Mouse (Mus musculus) spleen, adult 2 months (tissue): ENCODE measurements around the gene Ppp6r2. TPM values are rescaled to one million over a fixed set of nuclear protein-coding genes. Genes with fewer than 3 reads are reported as not detected.

Experiments
- DNase-seq, 2 experiments: peaks; one replicate each; pipeline versions ENCODE4 v3.0.0 to v3.0.0-alpha.2; 2012 to 2021; ENCODE audit warnings: low spot score in 2 of 2, low read depth in 1 of 2
- H3K27ac ChIP-seq: fragments of 200-500 bp; 2 replicates; pipeline ENCODE4 v1.5.1; 2012; ENCODE audit warnings: low read length, inconsistent platforms; ENCODE audit not compliant: insufficient read depth
- H3K27me3 ChIP-seq: fragments of 200-500 bp; 2 replicates; pipeline ENCODE4 v1.6.1; 2012; ENCODE audit warnings: mild to moderate bottlenecking, moderate library complexity, low read length, inconsistent platforms; ENCODE audit not compliant: control insufficient read depth, insufficient read depth
- H3K36me3 ChIP-seq: fragments of 200-500 bp; 2 replicates; pipeline ENCODE4 v1.6.1; 2012; ENCODE audit warnings: mild to moderate bottlenecking, low read length, inconsistent platforms; ENCODE audit not compliant: control insufficient read depth, insufficient read depth
- H3K4me1 ChIP-seq: fragments of 200-500 bp; 2 replicates; pipeline ENCODE4 v1.6.1; 2011; ENCODE audit warnings: inconsistent platforms; ENCODE audit not compliant: control insufficient read depth, insufficient read depth, insufficient read length
- H3K4me3 ChIP-seq: fragments of 200-500 bp; 2 replicates; pipeline ENCODE4 v1.5.1; 2011; ENCODE audit warnings: mild to moderate bottlenecking, inconsistent platforms; ENCODE audit not compliant: insufficient read depth, insufficient read length; ENCODE audit errors: extremely low read depth
- CTCF ChIP-seq: fragments of 200-500 bp; IDR thresholded peaks from 2 replicates; pipeline ENCODE4 v1.5.1; 2011; ENCODE audit warnings: mild to moderate bottlenecking, inconsistent platforms; ENCODE audit not compliant: insufficient read depth, insufficient read length, insufficient replicate concordance; ENCODE audit errors: extremely low read depth
- POLR2A ChIP-seq: fragments of 200-500 bp; IDR thresholded peaks from 2 replicates; pipeline ENCODE4 v1.6.1; 2011; ENCODE audit warnings: low read depth, low read length, inconsistent platforms
- WGBS: fragments of 180-500 bp; shearing (Covaris S2); methylation state at CpG from one replicate; pipeline ENCODE4 v1.1.7; 2018; 5-methylcytosine and 5-hydroxymethylcytosine counted together
- polyA plus RNA-seq: library from polyadenylated mRNA; depleted of rRNA; stranded (reverse); fragments of >200 nt; gene quantifications from 2 replicates; pipeline ENCODE4 v1.2.3, GENCODE M21; 2012

Gene Ppp6r2
- polyA plus RNA-seq, 1 experiment = 120 TPM

DNA sequence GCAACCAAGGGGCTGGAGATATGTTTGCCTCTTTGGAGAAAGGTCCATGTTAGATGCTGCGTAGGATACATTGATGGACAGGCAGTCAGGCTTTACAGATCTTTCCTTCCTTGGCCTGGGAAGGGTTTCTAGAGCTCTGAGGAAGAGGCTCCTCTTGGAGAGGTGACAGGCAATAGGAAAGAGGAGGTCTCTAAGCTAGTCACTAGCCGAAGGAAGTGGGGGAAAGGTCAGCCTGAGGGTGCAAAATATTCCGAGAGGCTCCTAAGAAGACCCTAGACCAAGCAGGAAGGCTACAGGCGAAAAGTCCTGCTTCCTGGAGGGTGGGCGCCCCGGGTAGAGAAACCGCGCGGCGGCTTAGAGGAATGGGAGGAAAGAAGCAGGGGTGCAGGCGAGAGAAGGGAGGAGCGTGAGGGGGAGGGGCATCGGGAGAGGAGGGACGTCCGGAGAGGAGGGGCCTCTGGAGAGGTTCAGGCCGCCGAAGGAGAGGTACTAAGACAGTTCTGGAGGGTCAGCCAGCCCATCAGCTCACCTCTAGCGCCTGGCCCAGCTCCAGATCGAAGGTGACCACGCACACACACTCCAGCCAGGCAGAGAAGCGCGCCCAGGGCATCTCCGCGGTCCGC lies 15.6 kb upstream of the Ppp6r2 start:
- Histone ChIP-seq H3K27me3 (no peaks in the 10 kb centered on the region), H3K4me3 (peak overlapping the region; percentile 82), H3K4me1 (peaks cover 7% of the 10 kb centered on the region; the same call in 1 of the 2 replicates), H3K36me3 (no peaks in the 10 kb centered on the region), H3K27ac (peak overlapping the region; percentile 95)
- TF ChIP-seq CTCF (no peak), POLR2A (peak; percentile 44)
- WGBS = under 1% methylated on average over 22 of the region's 25 CpGs
- DNase-seq = peak; percentile 68 to 91

GRCm38 (mm10) chr15:89196313-89196706 lies 15.0 kb upstream of the Ppp6r2 start, which contains the start of gene Dennd6b:
Gene Dennd6b, minus strand, starts transcription at chr15:89196496.
- peak; percentile 95 to 96 for DNase-seq

GRCm38 (mm10) chr15:89197056-89197455 lies 14.3 kb upstream of the Ppp6r2 start:
- Histone ChIP-seq H3K27me3 (no peaks in the 10 kb centered on the region), H3K4me1 (peaks cover 7% of the 10 kb centered on the region; the same call in 1 of the 2 replicates), H3K27ac (peak overlapping the region; percentile 50; the same call in 1 of the 2 replicates), H3K4me3 (peak overlapping the region; percentile 48; the same call in 1 of the 2 replicates), H3K36me3 (no peaks in the 10 kb centered on the region)
- no peak for DNase-seq
- WGBS = 78% methylated on average over 15 of the region's 15 CpGs
- TF ChIP-seq CTCF (no peak), POLR2A (no peak)

More at GRCm38 (mm10) chr15:89196313-89196706, 15.0 kb upstream of the Ppp6r2 start, which contains the start of gene Dennd6b:
- Histone ChIP-seq H3K4me1 (peaks cover 7% of the 10 kb centered on the region; the same call in 1 of the 2 replicates), H3K27me3 (no peaks in the 10 kb centered on the region), H3K36me3 (no peaks in the 10 kb centered on the region), H3K27ac (peak within 1 kb of the TSS; percentile 95), H3K4me3 (peak within 1 kb of the TSS; percentile 82)
- under 1% methylated on average over 37 of the region's 38 CpGs for WGBS
- TF ChIP-seq POLR2A (no peak), CTCF (peak; percentile 91)

GRCm38 (mm10) chr15:89207457-89207856 lies 3.9 kb upstream of the Ppp6r2 start:
- WGBS = 89% methylated on average over 4 of the region's 4 CpGs
- no peak for DNase-seq
- no peak for TF ChIP-seq POLR2A
- TF ChIP-seq CTCF = no peak

DNA sequence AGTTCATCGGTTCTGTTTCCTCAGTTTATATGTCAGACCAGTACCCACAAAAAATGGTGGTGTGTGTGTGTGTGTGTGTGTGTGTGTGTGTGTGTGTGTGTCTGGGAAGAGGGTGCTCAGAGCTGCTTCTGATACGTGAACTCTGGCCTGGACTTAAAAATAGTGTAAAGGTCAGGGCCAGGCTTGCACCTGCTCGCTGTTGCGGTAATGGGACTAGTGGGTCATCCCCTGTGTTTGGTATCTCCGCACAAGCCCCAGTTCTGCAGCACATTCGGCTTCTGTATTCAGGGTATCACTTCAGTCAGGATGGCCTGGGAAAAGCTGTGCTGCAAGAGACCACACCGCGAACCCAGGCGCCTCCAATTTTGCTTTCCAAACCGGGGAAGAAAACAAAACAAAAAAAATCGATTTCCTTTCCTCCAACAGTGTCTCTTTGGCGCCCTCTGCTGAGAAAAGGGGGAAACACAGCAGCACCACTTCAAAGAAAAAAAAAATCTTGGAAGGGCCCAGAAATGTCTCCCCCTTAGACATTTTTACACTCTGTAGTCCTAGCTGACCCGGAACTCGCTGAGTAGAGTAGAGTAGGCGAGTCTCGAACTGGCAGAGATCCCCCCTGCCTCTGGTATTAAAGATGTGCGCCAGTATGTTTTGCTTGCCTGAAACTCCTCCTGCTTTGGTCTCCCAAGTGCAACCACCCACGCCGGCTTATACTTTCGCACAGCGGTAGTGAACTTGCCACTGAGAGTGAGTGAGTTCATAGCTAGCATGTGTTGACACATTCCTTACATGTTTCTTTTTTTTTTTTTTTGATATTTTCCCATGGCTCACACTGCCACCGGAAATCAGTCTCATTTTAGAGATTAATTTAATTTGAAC lies 1.2 kb upstream of the Ppp6r2 start:
- TF ChIP-seq POLR2A = no peak
- peak; percentile 57; the same call in 1 of the 2 replicates for TF ChIP-seq CTCF
- peak; percentile 82 to 83 for DNase-seq
- WGBS = 4% methylated on average over 22 of the region's 22 CpGs
- H3K27ac ChIP-seq = peak overlapping the region; percentile 85
- H3K36me3 ChIP-seq = no peaks in the 10 kb centered on the region
- no peaks in the 10 kb centered on the region for H3K27me3 ChIP-seq
- peaks cover 4% of the 10 kb centered on the region; the same call in 1 of the 2 replicates for H3K4me1 ChIP-seq
- H3K4me3 ChIP-seq = peak overlapping the region; percentile 62

More at GRCm38 (mm10) chr15:89207457-89207856, 3.9 kb upstream of the Ppp6r2 start:
- Histone ChIP-seq H3K4me3 (no peak overlapping the region), H3K36me3 (no peaks in the 10 kb centered on the region), H3K4me1 (peaks cover 4% of the 10 kb centered on the region; the same call in 1 of the 2 replicates), H3K27me3 (no peaks in the 10 kb centered on the region), H3K27ac (no peak overlapping the region)

GRCm38 (mm10) chr15:89211716-89212461 lies 536 bp downstream of the Ppp6r2 start:
- WGBS = 15% methylated on average over 35 of the region's 35 CpGs
- H3K27ac ChIP-seq = peak overlapping the region; percentile 79
- H3K27me3 ChIP-seq = no peaks in the 10 kb centered on the region
- no peak for DNase-seq
- no peak for TF ChIP-seq CTCF
- no peak for TF ChIP-seq POLR2A
- H3K36me3 ChIP-seq = peaks cover 3% of the 10 kb centered on the region; the same call in 1 of the 2 replicates
- peaks cover 4% of the 10 kb centered on the region; the same call in 1 of the 2 replicates for H3K4me1 ChIP-seq
- H3K4me3 ChIP-seq = peak overlapping the region; percentile 85
